Mouse (Mus musculus) gastrocnemius, postnatal 25 days (tissue): ENCODE results near the gene Uimc1. TPM values are rescaled to one million over a fixed set of nuclear protein-coding genes. Genes with fewer than 3 reads are reported as not detected.
A peak's percentile ranks its signal among the peaks of the same experiment; 100 is the strongest.

Experiments
- DNase-seq: peaks from one replicate; pipeline ENCODE4 v3.0.0; 2022
- total RNA-seq, 2 experiments: library from RNA; stranded (reverse); gene quantifications; 1 replicate in 1 of 2; 2 replicates in 1 of 2; pipeline ENCODE4 v1.2.3; 2021

The Uimc1 gene
- total RNA-seq, 2 experiments from 2014 or later = 12.4 to 12.6 TPM

DNA sequence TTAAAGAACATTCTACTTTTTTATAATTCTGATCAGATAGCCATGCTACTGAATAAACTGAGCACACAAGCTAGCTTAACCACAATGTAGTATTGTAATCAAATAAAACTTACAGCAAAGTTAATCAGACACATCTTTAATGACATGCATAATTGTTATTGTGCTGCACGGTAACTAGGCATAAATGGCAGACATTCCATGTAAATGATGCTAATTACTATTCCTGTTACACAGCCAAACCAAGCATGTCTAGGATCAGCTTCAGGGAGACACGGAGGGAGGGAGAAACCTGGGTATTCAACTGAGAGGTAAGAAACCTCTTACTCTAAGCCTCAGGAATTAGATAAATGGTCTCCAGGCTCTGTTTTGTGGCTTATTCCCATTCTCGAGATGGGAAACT lies 52.4 kb downstream of the Uimc1 start:
- DNase-seq = no peak

DNA sequence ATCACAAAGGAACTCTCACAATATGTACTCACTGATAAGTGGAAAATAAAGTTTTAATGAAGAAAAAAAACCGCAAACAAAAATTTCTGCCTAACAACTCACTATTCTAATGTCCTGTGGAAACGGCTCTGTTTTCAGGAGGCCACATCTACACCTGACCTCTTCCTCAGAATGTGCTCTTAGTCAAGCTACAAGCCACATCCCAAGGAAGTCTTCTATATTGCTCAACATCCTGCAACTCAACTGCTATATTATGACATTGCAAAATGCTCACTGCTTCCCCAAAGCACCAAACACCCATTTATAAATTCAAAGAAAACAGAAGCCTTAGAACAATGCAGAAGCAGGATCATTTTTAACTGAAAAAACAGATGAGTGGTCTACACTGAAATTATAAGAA lies 60.1 kb downstream of the Uimc1 start:
- DNase-seq = no peak

DNA sequence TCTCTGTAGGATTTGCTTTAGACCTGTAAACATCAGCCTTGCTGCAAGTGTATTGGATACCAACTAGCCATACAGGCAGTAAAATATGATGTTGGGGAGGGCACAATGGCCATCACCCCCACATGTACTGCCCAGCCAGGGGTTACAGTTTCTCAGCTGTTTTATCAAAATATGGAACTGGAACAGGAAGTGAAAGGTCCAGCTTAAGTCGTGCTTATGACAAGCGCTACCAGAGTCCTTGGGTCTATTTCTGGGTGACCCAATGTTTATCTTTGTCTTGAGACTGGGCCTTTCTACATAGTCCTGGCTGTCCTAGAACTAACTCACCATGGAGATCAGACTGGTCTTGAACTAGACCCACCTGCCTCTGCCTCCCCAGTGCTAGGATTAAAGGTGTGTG lies 75.9 kb downstream of the Uimc1 start:
- DNase-seq = no peak

DNA sequence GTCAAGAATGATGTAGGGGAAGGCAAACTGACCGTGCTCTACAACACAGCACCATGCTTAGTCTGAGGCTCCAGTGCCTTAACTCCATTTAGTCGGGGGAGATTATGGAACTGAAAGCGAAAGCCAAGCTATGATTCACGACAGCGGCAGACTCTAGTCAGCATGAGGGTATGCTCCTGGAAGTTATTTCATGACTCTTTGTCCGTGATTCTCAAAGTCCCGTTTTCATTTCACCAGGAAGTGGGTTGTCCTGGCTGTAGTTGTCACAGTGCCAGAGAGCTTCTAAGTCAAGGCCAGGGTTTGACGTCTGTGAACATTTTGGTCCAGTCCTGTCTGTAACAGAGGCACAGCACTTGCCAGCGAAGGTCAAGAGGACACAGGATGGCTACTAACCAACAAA lies 77.4 kb downstream of the Uimc1 start:
- no peak for DNase-seq

DNA sequence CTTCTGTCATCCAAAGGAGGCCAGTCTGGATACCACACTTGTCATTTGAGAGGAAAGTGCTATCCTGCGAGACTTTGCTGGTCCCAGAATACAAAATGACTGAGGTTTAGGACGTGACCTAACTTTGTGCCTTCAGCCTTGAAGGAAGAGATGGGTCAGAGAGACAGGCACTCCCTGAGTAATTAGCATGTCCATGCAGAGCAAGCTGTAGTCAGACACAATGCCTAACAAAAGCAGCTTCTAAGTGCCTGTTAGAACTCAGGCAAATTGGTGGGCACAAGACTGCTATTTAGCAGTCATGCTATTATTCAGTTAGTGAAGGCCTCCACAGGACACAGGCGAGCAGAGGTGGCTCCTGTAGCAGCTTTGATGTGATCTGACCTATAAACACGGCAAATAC lies 77.8 kb downstream of the Uimc1 start:
- DNase-seq = no peak

DNA sequence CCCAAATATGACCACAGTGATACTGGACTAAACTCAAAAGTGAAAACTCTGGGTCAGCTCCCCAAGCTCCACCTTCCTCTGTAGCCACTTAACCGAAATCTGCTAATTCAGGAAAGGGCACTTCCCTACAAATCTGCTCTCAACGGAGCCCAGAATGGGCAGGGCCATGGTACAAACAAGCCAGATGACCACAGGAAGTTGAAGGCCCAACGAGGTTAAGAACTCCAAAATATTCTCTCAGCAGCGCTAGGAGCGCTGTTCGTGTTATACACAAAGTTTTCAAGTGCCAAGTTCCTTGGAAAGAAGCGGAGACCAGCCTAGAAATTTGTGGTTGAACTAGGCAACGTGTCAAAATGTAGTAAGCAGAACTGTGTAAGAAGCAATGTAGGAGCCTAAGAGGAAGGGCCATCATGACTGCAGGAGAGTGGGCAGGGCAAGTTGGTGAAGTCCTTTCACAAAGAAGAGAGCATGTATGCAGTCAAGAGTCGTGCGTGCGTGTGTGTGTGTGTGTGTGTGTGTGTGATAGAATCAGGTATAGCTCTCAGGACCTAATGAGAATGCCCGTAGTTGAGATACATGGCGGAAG lies 78.8 kb downstream of the Uimc1 start, which contains the start of gene Hk3:
Gene Hk3 (minus strand): TSS at position 192 of the 586 bp plus-strand sequence.
- DNase-seq = no peak

DNA sequence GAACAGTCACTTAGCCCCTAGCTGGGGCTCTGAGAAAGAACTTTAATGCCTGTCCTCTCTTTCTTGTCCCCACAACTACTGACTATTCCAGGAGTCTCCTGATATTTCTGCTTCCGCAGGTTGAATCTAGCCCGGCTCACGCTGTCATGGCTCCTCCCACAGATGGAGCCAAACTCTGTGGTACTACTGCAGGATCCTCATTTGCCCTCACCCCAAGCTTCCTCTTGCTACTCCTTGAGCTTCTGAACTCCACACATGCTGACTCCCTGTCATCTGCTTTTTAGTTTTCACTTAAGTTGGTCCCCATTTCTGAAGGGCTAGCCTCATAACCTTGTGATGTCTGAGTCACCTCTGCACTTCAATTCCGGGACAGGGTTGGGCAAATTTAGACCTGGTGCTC lies 80.0 kb downstream of the Uimc1 start:
- no peak for DNase-seq

DNA sequence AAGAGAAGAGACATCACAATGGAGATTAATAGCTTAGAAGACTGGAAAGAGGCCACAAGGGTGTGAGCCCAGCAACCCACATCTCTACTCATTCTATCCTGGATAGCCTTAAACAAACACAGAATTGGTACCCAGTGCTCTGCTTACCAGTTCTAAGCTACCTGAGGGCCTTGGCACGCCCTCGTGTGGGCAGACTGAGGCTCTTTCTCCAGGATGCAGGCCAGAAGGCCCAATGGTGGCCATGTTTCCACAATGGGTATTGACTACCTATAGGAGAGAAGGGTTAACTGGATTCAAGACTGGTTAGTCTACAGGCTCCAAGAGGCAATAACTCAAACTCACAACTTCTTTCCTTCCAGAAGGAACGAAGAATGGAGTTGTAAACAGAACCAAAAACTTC lies 80.9 kb downstream of the Uimc1 start:
- DNase-seq = no peak

DNA sequence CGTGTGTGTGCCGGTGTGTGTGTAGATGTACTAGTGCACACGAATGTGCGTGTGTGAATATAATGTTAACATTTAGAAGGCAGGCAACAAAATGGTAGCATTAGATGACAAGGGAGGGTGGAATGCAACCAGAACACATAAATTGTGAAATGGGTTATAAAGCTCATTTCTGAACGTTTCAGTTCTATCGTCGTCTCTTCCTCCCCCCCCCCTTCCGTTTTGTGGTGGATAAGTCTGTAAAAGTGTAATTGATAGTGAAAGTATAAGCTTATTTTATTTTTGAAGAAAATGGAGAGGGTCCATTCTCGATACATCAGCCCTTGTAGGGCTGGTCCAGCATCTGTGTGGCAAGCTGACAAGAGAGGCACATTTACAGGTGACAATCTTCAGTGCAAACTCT lies 81.4 kb downstream of the Uimc1 start:
- DNase-seq = no peak

DNA sequence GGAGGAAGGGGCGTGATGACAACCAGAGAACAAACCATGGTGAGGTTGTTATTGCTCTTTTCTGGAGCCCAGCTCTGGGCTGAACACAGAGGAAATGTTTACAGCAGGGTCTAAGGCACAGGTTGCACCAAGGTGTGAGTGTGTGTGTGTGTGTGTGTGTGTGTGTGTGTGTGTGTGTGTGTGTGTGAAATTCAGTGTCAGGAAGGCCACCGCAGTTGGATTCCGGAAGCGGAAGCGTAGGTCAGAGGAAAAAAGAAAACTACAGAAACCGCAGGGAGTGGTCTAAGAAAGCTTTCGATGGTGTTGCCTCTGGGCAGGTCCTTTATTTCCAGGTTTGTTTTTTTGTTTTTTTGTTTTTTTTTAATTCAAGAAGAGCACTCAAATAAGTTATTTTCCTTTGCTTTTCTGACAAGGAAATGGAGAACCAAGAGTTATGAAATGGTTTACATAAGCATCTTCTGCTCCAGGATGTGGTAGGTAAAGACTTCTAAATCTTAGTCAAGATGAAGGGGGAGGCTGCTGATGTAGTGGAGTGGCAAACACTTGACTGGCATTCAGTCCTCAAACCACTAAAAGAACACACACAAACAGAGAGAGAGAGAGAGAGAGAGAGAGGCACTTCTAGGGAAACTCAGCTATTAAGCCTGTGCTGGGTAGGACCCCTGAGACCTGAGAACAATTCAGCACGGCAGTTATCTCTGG lies 82.1 kb downstream of the Uimc1 start:
- DNase-seq = no peak

DNA sequence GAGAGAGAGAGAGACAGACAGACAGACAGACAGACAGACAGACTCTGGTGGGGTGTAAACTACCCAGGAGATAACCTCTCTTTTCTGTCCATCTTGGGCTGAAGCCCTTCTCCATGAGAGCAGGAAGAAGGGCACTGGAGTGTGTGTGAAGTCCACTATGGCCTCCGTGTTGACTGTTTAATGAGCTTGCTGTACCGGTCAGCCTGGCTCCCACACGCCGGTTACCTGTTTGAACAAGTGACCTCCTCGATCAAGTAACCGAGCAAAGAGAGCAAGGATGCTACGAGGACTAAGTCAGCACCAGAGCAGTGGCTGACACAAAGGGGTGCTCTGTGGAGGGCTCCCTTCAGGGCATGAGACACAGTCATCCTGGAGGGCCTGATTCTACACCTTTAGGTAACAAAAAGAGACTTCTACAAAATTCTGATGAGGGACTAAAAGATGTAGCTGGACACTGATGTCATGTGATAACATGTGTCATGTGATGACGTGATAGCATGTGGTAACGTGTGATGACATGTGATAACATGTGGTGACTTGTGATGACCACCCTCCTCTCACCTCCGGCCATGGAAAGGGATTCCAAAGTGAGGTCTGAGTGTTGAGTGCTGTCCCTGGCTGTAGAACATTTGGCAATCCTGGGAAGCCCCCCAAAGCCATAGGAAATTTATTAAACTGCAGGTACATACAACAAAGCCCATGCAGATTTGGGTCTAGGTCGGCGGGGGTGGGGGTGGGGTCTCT lies 82.8 kb downstream of the Uimc1 start:
- no peak for DNase-seq

DNA sequence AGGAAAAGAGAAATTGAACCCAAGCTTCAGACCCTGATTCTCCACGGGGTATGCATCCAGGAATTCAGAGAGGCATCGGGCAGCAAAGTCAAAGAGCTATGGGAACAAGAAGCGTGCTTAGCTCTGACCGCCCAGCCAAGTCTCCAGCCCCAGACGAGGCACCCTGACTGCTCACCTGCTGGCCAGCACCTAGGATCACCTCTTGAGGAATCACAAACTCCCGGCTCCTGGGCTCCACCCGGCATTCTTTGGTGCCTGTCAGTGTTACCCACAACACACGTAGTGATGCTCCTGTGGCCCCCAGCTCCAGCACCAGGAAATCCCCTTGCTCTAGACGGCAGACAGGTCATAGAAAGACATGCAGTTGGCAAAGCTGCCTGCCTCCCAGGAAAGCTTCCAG lies 85.6 kb downstream of the Uimc1 start:
- DNase-seq = no peak

DNA sequence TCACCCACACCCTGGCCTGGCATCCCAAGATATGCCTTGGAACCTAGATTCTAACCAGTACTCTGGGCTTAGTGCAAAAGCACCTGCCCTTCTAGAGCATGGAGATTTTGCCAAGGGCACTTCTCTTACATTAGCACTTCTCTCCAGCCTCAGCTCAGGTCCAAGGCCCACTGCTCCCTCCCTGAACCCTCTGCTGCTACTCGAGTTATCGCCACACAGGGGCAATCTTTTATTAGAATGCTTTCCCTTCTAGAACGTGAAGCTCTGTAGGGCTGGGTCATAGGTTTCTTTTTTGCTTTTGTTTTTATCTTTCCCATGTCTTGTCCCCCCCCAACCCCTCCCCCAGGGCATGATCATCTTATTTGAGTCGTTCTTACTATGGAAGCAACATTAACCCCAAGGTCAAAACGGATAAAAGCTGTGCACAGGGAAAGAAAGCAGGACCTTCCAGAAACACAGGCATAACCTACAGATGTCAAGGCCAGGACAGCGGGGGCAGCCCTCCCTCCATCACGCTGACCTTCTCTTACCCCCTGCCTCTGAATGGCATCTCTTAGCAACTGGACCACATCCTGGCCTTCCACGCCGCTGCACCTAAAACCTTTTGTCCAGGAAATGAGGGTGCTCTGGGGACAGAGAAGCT lies 86.3 kb downstream of the Uimc1 start:
- no peak for DNase-seq

DNA sequence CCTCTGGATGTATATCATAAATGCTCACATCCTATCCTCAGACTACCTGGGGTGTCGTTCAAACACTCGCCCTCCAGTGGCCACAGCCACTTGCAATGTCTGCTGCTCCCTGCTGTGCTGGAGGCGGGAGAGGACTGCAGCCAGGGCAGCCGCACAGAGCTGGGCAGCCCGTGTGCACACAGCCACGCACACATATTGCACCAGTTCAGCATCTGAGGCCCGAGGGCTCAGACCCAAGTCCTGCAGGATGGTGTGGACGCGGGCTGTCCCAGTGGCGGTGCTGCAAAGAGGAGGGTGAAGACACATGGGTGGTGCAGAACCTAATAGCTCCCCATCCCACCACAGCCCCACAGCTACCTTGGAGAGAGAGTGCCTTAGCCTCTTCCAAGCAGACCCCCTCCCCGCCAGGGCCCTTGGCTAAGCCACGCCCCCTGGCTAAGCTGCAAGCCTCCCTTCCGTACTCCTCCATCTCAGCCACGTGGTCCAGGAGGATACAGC lies 88.1 kb downstream of the Uimc1 start:
- DNase-seq = no peak

DNA sequence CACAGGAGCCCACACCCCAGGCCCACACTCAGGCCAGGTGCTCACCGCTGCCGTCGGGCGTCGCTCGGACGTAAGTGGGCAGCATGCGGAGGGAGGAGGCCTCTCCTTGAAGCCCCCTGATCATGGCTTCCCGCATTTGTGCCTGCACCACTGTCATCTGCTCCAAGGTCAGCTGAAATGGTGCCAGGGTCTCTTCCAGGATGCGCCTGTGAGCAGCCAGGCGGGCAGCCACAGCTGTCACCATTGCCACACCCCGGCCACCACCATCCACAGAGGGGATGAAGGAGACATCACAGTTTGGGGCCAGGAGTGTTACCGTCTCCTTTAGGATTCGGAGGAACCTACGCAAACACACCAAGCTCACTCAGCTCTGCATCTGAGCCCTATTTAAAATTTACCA lies 89.0 kb downstream of the Uimc1 start:
- DNase-seq = no peak

DNA sequence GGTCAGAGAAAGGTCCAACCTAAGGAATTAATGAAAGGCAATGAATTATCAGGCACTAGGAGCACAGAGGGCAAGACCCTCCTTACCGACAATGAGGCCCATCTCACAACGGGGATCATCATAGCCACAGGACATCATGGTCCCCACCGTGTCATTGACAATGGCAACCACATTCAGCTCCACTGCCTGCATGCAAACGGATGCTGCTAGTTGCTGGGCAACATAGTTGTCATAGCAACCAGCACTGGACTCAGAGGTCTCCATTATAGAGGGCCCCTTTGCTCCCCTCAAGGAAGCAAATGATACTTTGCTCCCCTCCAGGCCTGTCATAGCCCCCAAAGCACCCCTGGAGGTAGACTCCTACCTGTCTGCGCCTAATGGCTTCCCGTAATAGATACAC lies 91.5 kb downstream of the Uimc1 start:
- DNase-seq = no peak

DNA sequence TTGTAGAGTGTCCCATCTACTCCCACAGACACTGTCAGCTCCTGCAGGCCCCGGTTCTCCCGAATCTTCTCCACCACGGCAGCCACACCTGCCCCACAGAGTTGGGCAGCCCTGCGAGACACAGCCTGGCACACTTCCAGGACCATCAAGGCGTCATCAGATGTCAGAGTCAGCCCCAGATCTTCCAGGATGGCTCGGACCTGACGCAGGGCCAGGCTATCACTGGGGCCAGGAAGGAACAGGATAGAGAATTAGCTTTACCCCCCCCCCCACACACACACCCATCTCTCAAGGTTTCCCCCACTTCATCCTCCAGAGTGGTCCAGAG lies 93.7 kb downstream of the Uimc1 start:
- DNase-seq = no peak

DNA sequence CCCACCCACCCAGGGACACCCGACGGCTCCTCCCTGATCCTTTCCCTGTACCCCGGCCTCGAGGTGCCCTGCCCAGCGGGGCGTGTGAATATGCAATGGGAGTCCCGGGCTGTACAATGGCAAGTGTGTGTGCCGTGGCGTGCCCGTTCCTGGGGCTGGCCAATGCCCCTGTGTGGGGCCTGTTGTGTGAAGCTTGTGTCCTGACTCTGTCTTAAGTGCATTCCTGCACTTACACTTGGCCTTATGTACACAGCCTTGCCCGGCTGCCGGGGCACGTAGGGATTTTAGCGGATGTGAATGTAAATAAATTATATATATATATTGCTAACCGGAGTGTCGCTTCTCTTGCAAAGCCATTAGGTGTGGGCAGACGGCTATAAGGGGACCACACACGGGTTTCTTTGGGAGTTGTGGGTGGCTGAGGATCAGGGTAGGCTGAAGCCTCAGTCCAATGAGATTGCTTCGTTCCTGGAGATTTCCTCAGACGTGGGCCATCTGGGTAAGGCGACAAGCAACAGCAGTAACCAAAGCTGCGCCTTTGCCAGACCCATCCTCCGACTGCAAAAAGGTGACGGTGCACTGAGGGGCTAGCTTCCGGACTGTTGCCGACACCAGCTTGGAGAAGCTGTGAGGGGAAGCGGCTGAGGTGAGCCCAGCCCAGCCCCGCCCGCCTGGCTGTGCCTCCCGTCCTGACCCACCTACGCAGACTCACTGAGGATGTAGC lies 94.2 kb downstream of the Uimc1 start:
- DNase-seq = no peak

DNA sequence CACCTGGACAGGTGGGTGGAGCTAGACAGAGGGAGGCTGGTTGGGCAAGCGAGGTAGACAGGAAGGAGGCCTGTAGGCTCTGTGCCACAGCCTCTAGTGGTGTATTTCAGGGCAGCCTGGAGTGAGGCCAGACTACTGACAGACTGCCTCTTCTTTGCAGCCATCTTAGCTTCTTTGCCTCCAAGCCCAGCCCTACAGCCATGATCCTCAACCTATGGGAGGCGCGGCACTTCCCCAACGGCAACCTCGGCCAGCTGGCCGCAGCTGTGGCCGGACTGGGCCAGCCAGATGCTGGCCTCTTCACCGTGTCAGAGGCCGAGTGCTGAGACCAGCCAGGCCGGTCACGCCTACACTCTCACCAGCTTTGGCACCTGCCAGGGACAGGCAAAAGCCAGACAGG lies 95.5 kb downstream of the Uimc1 start:
- peak; percentile 18 for DNase-seq

DNA sequence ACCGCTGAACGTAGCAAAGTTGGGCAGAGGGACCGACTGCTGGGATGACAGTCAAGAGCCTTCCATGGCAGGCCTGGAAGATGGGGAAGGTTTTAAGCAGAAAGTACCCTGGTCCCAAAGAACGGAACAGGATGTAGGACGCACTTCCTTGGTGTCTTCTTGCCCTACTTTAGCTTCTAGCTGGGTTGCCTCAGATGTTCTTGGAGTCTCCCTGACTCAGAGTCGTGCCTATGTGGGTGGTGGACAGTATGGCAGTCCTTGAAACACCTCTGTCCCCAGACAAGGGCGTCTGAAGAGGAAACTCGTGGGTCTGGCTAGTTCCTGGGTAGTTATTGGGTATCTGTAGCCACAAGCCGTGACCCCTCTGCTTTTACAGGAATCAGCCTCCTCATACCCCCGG lies 98.0 kb downstream of the Uimc1 start:
- DNase-seq = no peak

DNA sequence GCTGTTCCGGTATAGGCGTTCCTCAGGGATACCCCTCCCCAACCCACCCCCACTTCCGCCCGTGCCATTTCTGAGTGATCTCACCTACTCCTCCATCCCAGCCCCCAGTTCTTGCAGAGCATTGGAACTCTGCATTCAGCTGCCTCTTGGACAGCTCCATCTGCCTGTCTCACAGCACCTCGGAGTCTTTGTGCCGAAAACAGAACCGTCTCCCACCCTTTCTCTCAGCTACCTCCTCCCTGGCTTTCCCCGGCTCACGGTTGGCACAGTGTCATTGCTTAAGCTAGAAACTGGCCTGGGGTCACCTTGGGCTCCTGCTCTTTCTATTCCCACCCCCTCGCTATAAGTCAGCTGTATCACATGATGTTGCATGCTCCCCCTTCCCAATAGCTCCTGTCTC lies 99.7 kb downstream of the Uimc1 start:
- DNase-seq = no peak

DNA sequence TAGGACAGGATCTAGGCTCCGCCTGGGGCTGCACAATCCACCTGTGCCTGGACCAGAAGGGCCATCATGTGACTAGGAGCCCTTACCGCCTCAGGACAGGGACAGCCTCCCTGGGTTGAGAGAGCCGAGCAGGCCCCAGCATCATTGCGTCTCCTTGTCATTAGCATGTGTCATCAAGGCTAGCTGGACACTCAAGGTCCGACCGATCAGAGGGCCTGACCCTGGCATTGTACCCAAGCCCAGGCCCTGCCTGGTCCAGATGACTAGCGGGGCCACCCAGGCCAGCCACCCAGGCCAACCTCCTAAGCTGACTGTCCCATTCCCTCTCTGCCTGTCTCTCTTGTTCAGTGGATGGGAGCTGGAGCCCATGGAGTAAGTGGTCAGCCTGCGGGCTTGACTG lies 102.5 kb downstream of the Uimc1 start:
- DNase-seq = no peak
